Mouse (Mus musculus): ENCODE data around the gene C4b. TPM values are rescaled to one million over a fixed set of nuclear protein-coding genes. Genes with fewer than 3 reads are reported as not detected.
"Not testable (repeated sequence)": the region's sequence is repeated elsewhere in the genome, so short reads cannot be mapped to it uniquely, and the experiment has no call there.

The C4b gene
- polyA plus RNA-seq, 1 experiment from 2014 or later, result 1.3 TPM

DNA sequence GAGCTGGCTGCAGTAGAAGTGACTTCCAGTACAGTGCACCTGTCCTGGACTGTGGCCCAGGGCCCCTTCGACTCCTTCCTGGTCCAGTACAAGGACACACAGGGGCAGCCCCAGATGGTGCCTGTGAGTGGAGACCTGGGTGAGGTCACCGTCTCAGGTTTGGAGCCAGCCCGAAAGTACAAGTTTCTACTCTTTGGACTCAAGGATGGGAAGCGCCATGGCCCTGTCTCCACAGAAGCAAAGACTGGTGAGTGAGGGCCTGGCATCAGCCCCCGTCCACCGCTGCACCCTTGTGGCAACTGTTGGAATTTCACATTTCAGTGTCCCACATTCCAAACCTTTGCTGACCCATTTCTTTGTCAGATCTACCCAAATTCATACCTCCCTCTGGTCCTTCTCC is 30.7 kb downstream of the C4b start:
- Histone ChIP-seq H3K9ac (ENCODE audit: low read length) (no peak overlapping the region), H3K4me1 (replicated peaks; ENCODE audit: control insufficient read depth, insufficient read depth) (no peaks in the 10 kb centered on the region), H3K4me3 (ENCODE audit: low read depth, low read length) (no peak overlapping the region), H3K27ac (replicated peaks) (no peak overlapping the region), H3K4me2 (replicated peaks; ENCODE audit: low read depth) (no peak overlapping the region), H3K36me3 (ENCODE audit: control insufficient read depth, insufficient read depth, low read length) (no peaks in the 10 kb centered on the region), H3K9me3 (ENCODE audit: control insufficient read depth, low read length) (no peaks in the 10 kb centered on the region), H3K27me3 (ENCODE audit: control insufficient read depth, insufficient read depth, low read length) (no peaks in the 10 kb centered on the region)
- ATAC-seq (ENCODE audit: low FRiP score, low TSS enrichment) (no peak), DNase-seq (ENCODE audit: low spot score) (peak; percentile 67)
- 34% methylated on average over 6 of the region's 6 CpGs for WGBS
- TF ChIP-seq CTCF (IDR thresholded peaks at IDR 0.05; ENCODE audit: low read depth) (peak; percentile 77), EP300 (optimal IDR thresholded peaks at IDR 0.05) (no peak)

DNA sequence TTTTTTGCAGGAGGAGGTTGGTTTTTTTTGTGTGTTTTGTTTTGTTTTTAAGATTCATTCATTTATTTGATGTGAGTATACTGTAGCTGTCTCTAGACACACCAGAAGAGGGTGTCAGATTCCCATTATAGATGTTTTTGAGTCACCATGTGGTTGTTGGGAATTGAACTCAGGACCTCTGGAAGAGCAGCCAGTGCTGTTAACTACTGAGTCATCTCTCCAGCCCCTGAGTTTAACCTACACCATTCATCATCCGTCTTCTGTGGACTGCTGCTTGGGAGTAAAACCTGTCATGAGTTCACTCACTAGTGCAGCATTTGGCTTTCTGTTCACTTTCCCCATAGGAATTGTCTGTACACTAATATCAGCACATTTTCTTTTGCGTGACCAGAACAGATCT is 37.2 kb downstream of the C4b start:
- not testable (repeated sequence) for H3K4me3 ChIP-seq (ENCODE audit: low read depth, low read length); H3K27me3 ChIP-seq (ENCODE audit: control insufficient read depth, insufficient read depth, low read length); H3K27ac ChIP-seq (replicated peaks); H3K9ac ChIP-seq (ENCODE audit: low read length); H3K4me1 ChIP-seq (replicated peaks; ENCODE audit: control insufficient read depth, insufficient read depth); H3K4me2 ChIP-seq (replicated peaks; ENCODE audit: low read depth); DNase-seq (ENCODE audit: low spot score); ATAC-seq (ENCODE audit: low FRiP score, low TSS enrichment); H3K36me3 ChIP-seq (ENCODE audit: control insufficient read depth, insufficient read depth, low read length); H3K9me3 ChIP-seq (ENCODE audit: control insufficient read depth, low read length)
- WGBS, result 88% methylated on average over 2 of the region's 2 CpGs

DNA sequence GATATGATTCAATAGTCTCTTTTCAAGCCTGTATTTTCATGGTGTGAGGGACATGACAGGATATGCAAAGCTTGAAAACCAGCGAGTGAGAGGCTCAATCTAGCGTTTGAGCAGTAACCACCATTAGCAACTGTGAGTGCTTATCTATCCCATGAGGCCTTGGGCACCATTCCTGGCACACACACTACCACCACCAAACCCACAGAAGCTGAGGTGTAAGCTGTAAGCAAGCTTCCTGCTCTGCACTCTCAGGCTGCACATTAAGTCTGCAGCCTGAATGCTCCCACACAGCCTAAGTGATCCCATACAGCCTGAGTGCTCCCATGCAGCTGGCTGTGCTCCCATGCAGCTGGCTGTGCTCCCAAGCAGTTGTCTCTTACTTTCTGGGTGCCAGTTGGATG is 43.0 kb downstream of the C4b start:
- Histone ChIP-seq H3K4me2 (replicated peaks; ENCODE audit: low read depth) (no peak overlapping the region), H3K4me3 (ENCODE audit: low read depth, low read length) (no peak overlapping the region), H3K4me1 (replicated peaks; ENCODE audit: control insufficient read depth, insufficient read depth) (no peaks in the 10 kb centered on the region), H3K9ac (ENCODE audit: low read length) (no peak overlapping the region), H3K27ac (replicated peaks) (no peak overlapping the region), H3K9me3 (ENCODE audit: control insufficient read depth, low read length) (no peaks in the 10 kb centered on the region), H3K27me3 (ENCODE audit: control insufficient read depth, insufficient read depth, low read length) (no peaks in the 10 kb centered on the region), H3K36me3 (ENCODE audit: control insufficient read depth, insufficient read depth, low read length) (no peaks in the 10 kb centered on the region)
- TF ChIP-seq EP300 (optimal IDR thresholded peaks at IDR 0.05) (no peak), CTCF (IDR thresholded peaks at IDR 0.05; ENCODE audit: low read depth) (no peak)
- WGBS, result 61% methylated on average over 2 of the region's 2 CpGs
- ATAC-seq (ENCODE audit: low FRiP score, low TSS enrichment), result no peak
- DNase-seq (ENCODE audit: low spot score), result no peak

DNA sequence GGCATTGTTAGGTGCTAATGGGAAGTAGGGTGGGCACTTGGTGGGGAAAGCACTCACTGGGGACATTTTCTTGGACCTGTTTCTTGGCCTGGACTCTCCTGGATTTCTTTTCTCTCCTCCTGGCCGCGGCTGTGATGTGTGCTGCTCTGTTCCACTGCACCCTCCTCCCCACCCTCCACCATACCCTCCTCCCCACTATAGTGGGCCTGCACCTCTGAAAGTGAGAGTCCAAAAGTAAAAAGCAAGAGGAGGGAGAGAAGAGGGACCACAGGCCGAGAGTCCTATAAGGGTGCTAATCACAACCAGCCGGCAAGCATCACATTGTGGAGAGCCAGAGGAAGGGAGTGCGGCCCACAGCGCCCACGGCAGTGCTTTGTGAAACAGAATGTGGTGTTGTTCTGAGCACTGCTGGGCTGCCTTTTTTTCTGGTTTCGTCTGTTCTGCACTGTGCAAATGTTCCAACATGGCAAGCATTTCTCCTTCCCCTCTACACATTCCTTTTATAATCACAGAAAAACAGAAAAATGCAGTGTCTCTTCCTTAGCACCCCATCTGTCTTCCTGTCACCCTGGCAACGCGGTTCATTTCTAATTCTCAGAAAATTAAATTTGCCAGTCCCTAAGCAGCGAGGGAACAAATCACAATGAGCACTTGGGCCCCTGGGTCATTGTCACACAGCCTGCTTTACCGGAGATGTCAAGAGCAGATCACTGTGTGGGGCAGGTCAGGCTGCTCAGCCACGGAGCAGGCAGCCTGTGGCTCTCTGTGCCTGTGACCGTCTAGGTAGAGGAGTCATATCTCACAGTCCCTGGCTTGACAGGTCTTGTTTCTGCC is 43.9 kb downstream of the C4b start:
- Histone ChIP-seq H3K9me3 (ENCODE audit: control insufficient read depth, low read length) (no peaks in the 10 kb centered on the region), H3K9ac (ENCODE audit: low read length) (no peak overlapping the region), H3K27me3 (ENCODE audit: control insufficient read depth, insufficient read depth, low read length) (no peaks in the 10 kb centered on the region), H3K4me3 (ENCODE audit: low read depth, low read length) (no peak overlapping the region), H3K4me2 (replicated peaks; ENCODE audit: low read depth) (no peak overlapping the region), H3K36me3 (ENCODE audit: control insufficient read depth, insufficient read depth, low read length) (no peaks in the 10 kb centered on the region), H3K4me1 (replicated peaks; ENCODE audit: control insufficient read depth, insufficient read depth) (no peaks in the 10 kb centered on the region), H3K27ac (replicated peaks) (no peak overlapping the region)
- TF ChIP-seq CTCF (IDR thresholded peaks at IDR 0.05; ENCODE audit: low read depth) (no peak), EP300 (optimal IDR thresholded peaks at IDR 0.05) (no peak)
- WGBS, result 41% methylated on average over 14 of the region's 14 CpGs
- ATAC-seq (ENCODE audit: low FRiP score, low TSS enrichment) (no peak), DNase-seq (ENCODE audit: low spot score) (no peak)

DNA sequence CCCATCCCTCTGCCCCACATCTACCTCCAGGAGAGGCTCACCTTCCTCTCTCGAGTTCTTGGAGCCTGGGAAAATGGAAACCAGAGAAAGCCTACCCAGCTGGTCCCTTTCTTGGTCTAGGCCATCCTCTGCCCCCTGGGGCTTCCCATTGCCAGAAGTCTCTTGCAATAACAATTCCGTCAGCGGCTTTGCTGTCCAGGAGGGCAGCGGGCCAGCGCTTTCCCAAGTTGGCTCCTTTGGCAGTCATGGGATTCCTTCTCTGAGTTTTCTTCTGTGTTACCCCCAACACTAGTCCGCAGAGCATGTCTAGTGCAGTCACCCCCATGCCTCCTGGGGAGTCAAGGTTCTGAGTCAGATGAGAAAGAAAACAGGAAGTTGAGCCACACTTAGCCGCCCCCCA is 50.8 kb downstream of the C4b start:
- no peaks in the 10 kb centered on the region; the same call in 1 of the 2 replicates for H3K36me3 ChIP-seq (ENCODE audit: control insufficient read depth, insufficient read depth, low read length)
- no peak overlapping the region for H3K27ac ChIP-seq (replicated peaks)
- no peak overlapping the region for H3K9ac ChIP-seq (ENCODE audit: low read length)
- H3K4me1 ChIP-seq (replicated peaks; ENCODE audit: control insufficient read depth, insufficient read depth), result no peaks in the 10 kb centered on the region
- no peak overlapping the region for H3K4me3 ChIP-seq (ENCODE audit: low read depth, low read length)
- no peak overlapping the region for H3K4me2 ChIP-seq (replicated peaks; ENCODE audit: low read depth)
- 68% methylated on average over 7 of the region's 7 CpGs for WGBS
- TF ChIP-seq EP300 (optimal IDR thresholded peaks at IDR 0.05) (no peak), CTCF (IDR thresholded peaks at IDR 0.05; ENCODE audit: low read depth) (no peak)
- DNase-seq (ENCODE audit: low spot score) (no peak), ATAC-seq (ENCODE audit: low FRiP score, low TSS enrichment) (no peak)
- no peaks in the 10 kb centered on the region for H3K9me3 ChIP-seq (ENCODE audit: control insufficient read depth, low read length)
- no peaks in the 10 kb centered on the region for H3K27me3 ChIP-seq (ENCODE audit: control insufficient read depth, insufficient read depth, low read length)

DNA sequence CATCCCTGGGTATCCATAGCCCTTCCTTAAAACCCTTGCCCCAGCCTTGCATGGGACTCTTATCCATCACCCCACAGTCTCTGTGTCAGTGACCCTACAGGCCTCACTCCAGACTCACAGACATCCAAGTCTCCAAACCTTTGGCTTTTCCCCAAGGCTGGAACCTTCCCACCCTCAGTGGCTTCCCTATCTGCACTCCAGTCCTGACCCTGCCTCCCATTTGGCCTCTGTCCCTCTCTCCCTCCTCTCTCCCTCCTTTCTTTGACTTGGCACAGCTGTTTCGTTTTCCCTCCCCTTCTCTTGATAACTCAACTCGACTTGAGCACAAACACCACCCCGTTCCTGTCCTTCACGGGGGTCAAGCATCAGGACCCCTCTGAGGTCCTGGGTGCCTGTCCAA is 53.2 kb downstream of the C4b start:
- H3K4me2 ChIP-seq (replicated peaks; ENCODE audit: low read depth), result no peak overlapping the region
- TF ChIP-seq CTCF (IDR thresholded peaks at IDR 0.05; ENCODE audit: low read depth) (no peak), EP300 (optimal IDR thresholded peaks at IDR 0.05) (no peak)
- no peaks in the 10 kb centered on the region for H3K9me3 ChIP-seq (ENCODE audit: control insufficient read depth, low read length)
- no peak overlapping the region for H3K4me3 ChIP-seq (ENCODE audit: low read depth, low read length)
- no peak overlapping the region for H3K9ac ChIP-seq (ENCODE audit: low read length)
- WGBS, result 38% methylated on average over 4 of the region's 4 CpGs
- no peak overlapping the region for H3K27ac ChIP-seq (replicated peaks)
- no peaks in the 10 kb centered on the region for H3K27me3 ChIP-seq (ENCODE audit: control insufficient read depth, insufficient read depth, low read length)
- no peak for ATAC-seq (ENCODE audit: low FRiP score, low TSS enrichment)
- 0 out of 2 replicates have a peak, but pooled peaks cover 3% of the 10 kb centered on the region for H3K4me1 ChIP-seq (replicated peaks; ENCODE audit: control insufficient read depth, insufficient read depth)
- no peak for DNase-seq (ENCODE audit: low spot score)
- no peaks in the 10 kb centered on the region; the same call in 1 of the 2 replicates for H3K36me3 ChIP-seq (ENCODE audit: control insufficient read depth, insufficient read depth, low read length)
